Mouse (Mus musculus) limb, embryonic 13.5 days (tissue): Measurements from ENCODE around the gene Tspan9. TPM values are rescaled to one million over a fixed set of nuclear protein-coding genes. Genes with fewer than 3 reads are reported as not detected.
A peak's percentile ranks its signal among the peaks of the same experiment; 100 is the strongest.

ENCODE experiments used
- ATAC-seq: fragments of 200-750 bp; cut with Nextera tagmentation; 2 replicates; pipeline ENCODE4 v1.8.0; 2017; ENCODE audit warnings: low read depth, moderate number of reproducible peaks, moderate TSS enrichment; ENCODE audit not compliant: low FRiP score
- H3K27ac ChIP-seq: fragments of 300-500 bp; sonication (generic); 2 replicates; pipeline ENCODE4 v1.5.1; 2015; ENCODE audit warnings: inconsistent platforms, mild to moderate bottlenecking, moderate library complexity
- H3K27me3 ChIP-seq: fragments of 300-500 bp; sonication (generic); 2 replicates; pipeline ENCODE4 v1.6.1; 2015; ENCODE audit warnings: mild to moderate bottlenecking, inconsistent platforms
- H3K36me3 ChIP-seq: fragments of 300-500 bp; sonication (generic); 2 replicates; pipeline ENCODE4 v1.6.1; 2015; ENCODE audit warnings: inconsistent platforms, mild to moderate bottlenecking, moderate library complexity
- H3K4me1 ChIP-seq: fragments of 300-500 bp; sonication (generic); 2 replicates; pipeline ENCODE4 v1.6.1; 2015; ENCODE audit warnings: inconsistent platforms
- H3K4me2 ChIP-seq: fragments of 300-500 bp; sonication (generic); replicated peaks from 2 replicates; pipeline ENCODE4 v1.6.1; 2015; ENCODE audit warnings: inconsistent platforms, mild to moderate bottlenecking, moderate library complexity
- H3K4me3 ChIP-seq: fragments of 300-500 bp; sonication (generic); 2 replicates; pipeline ENCODE4 v1.5.1; 2015; ENCODE audit warnings: moderate library complexity, mild to moderate bottlenecking, inconsistent platforms
- H3K9ac ChIP-seq: fragments of 300-500 bp; sonication (generic); 2 replicates; pipeline ENCODE4 v1.6.1; 2015; ENCODE audit warnings: mild to moderate bottlenecking, inconsistent platforms
- H3K9me3 ChIP-seq: fragments of 300-500 bp; sonication (generic); 2 replicates; pipeline ENCODE4 v1.6.1; 2016; ENCODE audit warnings: inconsistent platforms
- WGBS: fragments of 180-500 bp; shearing (Covaris S2); methylation state at CpG from one replicate; pipeline ENCODE4 v1.1.7; 2015; 5-methylcytosine and 5-hydroxymethylcytosine counted together
- polyA plus RNA-seq: library from polyadenylated mRNA; unstranded; fragments of >200 nt; fragmentation: Nextera tagmentation; extraction: Ambion mirVana; gene quantifications from 2 replicates; pipeline ENCODE4 v1.2.1, GENCODE M21; 2015

Gene Tspan9
- 125 and 132 TPM in 2 replicates for polyA plus RNA-seq

DNA sequence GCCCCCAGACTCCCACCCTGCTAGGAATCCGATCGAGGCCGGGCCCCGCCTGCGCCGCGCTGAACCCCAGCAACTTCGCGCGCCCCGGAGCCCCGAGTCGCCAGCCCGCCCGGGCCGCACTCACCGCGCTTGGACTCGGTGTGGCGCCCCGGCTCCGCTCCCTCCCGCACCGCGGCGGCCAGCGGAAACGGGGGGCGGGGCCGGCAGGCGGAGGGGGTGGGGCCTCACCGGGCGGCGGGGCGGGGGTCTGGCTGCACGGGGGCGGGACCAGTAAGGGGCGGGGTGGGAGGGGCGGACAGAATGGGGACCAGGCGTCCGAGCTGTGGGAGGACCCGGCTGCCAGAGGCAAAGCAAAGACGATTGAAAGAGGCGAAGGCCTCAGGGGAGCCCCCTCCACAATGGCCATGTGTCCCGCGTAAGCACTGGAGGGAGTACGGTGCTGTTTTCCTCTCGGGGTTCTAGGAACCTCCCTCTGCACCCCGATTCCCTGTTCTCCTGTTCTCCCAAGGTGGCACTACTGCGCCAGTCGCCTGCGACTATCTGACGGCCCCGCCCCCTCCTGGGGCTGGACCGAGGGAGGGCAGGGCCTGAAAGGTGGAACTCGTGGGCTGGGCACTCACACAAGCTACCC, at the start of gene Tspan9:
Tspan9 (minus strand) TSS at position 205 of the 631 bp plus-strand sequence.
- Histone ChIP-seq H3K4me2 (peak within 1 kb of the TSS; percentile 80), H3K27me3 (no peaks in the 10 kb centered on the region; the same call in 1 of the 2 replicates), H3K9me3 (no peaks in the 10 kb centered on the region), H3K4me3 (peak within 1 kb of the TSS; percentile 71), H3K4me1 (peaks cover 22% of the 10 kb centered on the region), H3K9ac (peak within 1 kb of the TSS; percentile 88), H3K36me3 (peaks cover 6% of the 10 kb centered on the region; the same call in 1 of the 2 replicates), H3K27ac (peak within 1 kb of the TSS; percentile 74)
- peak; percentile 90 for ATAC-seq
- under 1% methylated on average over 54 of the region's 56 CpGs for WGBS

DNA sequence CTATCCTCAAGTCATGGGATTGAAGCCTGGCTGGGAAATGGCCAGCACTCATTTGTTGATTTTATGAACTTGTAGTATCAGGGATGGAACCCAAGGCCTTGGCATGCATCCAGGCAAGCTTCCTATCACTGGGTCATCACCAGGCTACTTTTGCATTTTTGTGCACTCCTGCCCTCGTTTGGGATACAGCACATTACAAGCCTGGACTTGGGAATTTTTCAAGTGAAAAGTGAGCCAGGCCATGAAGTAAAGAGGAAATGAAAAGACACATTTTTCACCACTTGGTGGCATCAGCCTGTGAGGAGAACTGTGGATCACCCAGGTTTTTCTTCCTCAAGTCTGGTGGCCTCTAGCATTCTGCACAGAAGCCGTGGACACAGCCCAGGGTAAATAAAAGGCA, 40.1 kb upstream of the Tspan9 start:
- Histone ChIP-seq H3K9me3 (no peaks in the 10 kb centered on the region), H3K27me3 (no peaks in the 10 kb centered on the region), H3K9ac (no peak overlapping the region), H3K36me3 (no peaks in the 10 kb centered on the region), H3K4me3 (no peak overlapping the region), H3K4me1 (no peaks in the 10 kb centered on the region), H3K27ac (no peak overlapping the region), H3K4me2 (no peak overlapping the region)
- 38% methylated on average over 2 of the region's 2 CpGs for WGBS
- ATAC-seq, result no peak

DNA sequence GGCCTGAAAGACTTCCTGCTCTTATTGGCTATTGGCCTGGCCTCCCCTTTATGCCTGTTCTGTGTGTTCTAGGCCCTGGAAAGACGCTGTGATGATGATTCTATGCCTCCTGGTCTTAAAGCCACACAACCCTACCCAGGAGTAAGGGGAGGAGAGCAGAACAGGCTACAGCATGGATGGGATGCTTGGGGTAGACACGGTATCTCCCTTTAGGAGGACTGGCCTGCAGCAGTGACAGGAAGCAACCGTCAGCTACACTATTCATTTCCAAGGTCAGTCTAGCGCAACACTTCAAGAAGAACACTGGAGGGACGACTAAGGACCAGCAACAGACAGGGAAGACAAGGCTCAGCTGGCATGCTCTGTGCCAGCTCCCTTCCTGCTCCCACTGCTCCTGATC, 37.8 kb upstream of the Tspan9 start:
- ATAC-seq, result no peak
- Histone ChIP-seq H3K9me3 (no peaks in the 10 kb centered on the region), H3K4me1 (no peaks in the 10 kb centered on the region), H3K9ac (no peak overlapping the region), H3K36me3 (no peaks in the 10 kb centered on the region), H3K27ac (no peak overlapping the region), H3K27me3 (no peaks in the 10 kb centered on the region), H3K4me3 (no peak overlapping the region), H3K4me2 (no peak overlapping the region)
- WGBS, result 73% methylated on average over 5 of the region's 5 CpGs

DNA sequence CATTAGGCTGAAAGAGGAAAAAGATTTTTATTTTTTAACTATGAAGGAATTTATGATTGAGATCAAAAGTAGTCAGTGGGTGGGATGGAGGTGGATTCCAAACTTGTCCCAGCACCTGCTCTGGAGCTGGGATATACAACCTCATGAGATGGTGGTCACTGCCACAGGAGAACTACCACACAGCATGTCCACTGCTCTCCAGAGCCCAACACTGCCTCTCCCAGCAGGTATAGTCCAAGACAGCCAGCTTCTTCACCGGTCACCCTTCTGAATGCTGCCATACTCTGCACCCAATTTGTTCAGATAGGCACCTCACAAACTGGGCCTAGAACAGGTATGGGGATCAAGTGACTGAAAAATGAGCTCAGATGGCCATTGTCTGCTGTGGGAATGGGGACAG, 36.3 kb upstream of the Tspan9 start:
- Histone ChIP-seq H3K9me3 (no peaks in the 10 kb centered on the region), H3K4me1 (no peaks in the 10 kb centered on the region), H3K27me3 (no peaks in the 10 kb centered on the region), H3K27ac (no peak overlapping the region), H3K36me3 (no peaks in the 10 kb centered on the region), H3K4me2 (no peak overlapping the region), H3K4me3 (no peak overlapping the region), H3K9ac (no peak overlapping the region)
- WGBS, result 91% methylated on average over 1 of the region's 1 CpGs
- no peak for ATAC-seq

DNA sequence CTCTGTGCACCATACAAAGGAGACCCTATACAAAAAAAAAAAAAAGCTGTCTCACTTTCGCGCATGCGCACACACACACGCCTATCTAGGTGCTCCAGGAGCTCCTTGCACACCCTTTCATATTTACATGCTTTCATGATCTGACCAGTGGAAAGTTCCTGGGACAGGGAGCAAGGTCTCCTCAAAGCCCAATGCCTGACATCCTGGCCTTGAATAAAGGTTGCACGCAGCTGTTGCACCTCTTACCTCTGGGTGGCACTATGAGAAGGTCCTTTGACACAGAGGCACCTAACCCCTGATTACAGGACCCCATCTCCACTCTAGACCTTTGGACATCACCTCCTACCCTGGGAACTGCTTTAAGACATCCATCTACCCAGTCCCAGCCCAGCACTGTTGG, 35.9 kb upstream of the Tspan9 start:
- H3K4me2 ChIP-seq, result no peak overlapping the region
- no peaks in the 10 kb centered on the region for H3K36me3 ChIP-seq
- ATAC-seq, result no peak
- no peak overlapping the region for H3K27ac ChIP-seq
- H3K4me1 ChIP-seq, result no peaks in the 10 kb centered on the region
- WGBS, result 71% methylated on average over 5 of the region's 5 CpGs
- no peak overlapping the region for H3K9ac ChIP-seq
- H3K4me3 ChIP-seq, result no peak overlapping the region
- H3K9me3 ChIP-seq, result no peaks in the 10 kb centered on the region
- no peaks in the 10 kb centered on the region for H3K27me3 ChIP-seq

DNA sequence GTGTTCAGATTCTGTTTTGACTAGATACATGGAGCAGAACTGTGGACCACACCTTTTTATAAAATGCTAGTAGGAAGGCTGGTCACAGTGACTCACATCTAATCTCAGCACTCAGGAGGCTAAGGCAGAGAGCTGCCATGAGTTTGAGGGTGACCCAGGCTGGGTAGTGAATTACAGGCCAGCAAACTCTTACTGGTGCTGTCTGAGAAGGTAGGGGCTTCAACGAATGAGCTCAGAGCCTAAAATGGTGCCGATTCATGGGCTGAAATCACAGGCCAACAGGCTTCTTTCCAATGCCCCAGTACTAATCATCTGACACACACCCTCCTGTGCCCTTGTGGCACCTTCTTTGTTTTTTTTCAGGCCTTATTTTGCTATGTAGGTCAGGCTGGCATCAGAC, 35.3 kb upstream of the Tspan9 start:
- H3K27me3 ChIP-seq, result no peaks in the 10 kb centered on the region
- no peaks in the 10 kb centered on the region for H3K9me3 ChIP-seq
- ATAC-seq, result no peak
- no peak overlapping the region for H3K4me3 ChIP-seq
- no peaks in the 10 kb centered on the region for H3K36me3 ChIP-seq
- H3K4me1 ChIP-seq, result no peaks in the 10 kb centered on the region
- no peak overlapping the region for H3K27ac ChIP-seq
- WGBS, result 85% methylated on average over 2 of the region's 2 CpGs
- no peak overlapping the region for H3K4me2 ChIP-seq
- H3K9ac ChIP-seq, result no peak overlapping the region

DNA sequence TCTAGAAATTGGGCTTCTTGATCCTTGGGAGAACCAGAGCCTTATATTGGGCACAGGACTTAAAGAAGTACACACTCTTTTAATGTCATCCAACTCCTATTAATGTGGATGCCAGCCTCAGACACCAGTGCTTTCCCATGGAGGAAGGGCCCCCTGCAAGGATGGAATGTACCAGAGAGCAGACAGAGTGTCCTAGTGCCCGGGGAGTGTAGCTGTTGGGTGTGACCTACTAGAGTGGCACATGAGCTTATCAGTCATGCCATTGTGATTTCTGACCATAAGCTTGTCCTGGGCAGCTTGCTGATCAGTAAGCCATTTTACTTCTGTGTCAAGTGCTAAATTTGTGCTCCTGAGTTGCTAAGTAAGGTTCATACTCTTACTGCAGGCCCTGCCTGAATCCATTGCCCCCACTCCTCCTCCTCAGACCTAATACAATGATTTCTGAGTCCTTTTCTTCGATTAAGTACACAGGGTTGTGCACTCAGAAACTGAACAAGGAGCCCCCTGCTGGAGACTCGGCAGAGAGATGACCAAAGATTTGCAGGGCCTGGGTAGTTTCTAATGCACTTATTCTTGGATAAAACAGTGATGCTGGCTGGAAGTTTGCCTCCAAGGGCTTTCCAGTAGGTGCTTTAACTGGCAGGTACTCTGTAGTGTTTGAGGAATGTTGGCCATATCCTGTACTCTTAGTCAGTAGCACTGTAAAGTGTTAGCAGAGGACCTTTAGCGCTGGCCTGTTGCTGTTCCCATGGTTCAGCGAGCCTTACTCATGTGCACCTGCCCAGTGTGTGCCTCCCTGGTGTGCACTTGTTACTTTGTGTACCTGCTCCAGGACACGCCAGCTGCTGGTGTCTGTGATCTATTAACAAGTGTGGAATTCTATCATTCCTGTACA, 25.6 kb upstream of the Tspan9 start:
- Histone ChIP-seq H3K27me3 (no peaks in the 10 kb centered on the region), H3K36me3 (no peaks in the 10 kb centered on the region), H3K9me3 (no peaks in the 10 kb centered on the region), H3K4me1 (peaks cover 20% of the 10 kb centered on the region), H3K4me3 (no peak overlapping the region), H3K4me2 (no peak overlapping the region), H3K27ac (no peak overlapping the region), H3K9ac (no peak overlapping the region)
- no peak for ATAC-seq
- 61% methylated on average over 6 of the region's 6 CpGs for WGBS

DNA sequence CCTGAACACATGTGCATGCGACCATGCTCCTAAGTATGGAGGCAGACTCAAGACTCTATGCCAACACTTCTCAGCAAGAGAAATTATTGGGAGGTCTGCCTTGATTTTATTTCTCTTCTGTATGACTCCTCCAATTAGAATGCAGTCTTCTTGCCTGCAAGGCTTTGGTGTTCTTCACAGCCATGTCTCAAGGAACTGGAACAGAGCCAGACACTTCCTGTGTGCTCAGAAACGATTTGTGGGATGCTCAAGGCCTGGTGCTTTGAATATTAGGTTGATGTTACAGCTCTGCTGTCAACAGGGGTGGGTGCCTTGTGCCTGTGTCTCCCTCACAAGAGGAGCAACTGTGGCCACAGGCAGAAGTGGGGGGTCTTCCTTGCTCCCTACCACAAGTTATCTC, 22.2 kb upstream of the Tspan9 start:
- H3K9ac ChIP-seq, result no peak overlapping the region
- no peak overlapping the region for H3K4me3 ChIP-seq
- no peak overlapping the region for H3K27ac ChIP-seq
- peaks cover 20% of the 10 kb centered on the region for H3K4me1 ChIP-seq
- no peaks in the 10 kb centered on the region for H3K9me3 ChIP-seq
- no peak overlapping the region for H3K4me2 ChIP-seq
- no peaks in the 10 kb centered on the region for H3K36me3 ChIP-seq
- H3K27me3 ChIP-seq, result no peaks in the 10 kb centered on the region
- WGBS, result 66% methylated on average over 2 of the region's 2 CpGs
- ATAC-seq, result no peak

DNA sequence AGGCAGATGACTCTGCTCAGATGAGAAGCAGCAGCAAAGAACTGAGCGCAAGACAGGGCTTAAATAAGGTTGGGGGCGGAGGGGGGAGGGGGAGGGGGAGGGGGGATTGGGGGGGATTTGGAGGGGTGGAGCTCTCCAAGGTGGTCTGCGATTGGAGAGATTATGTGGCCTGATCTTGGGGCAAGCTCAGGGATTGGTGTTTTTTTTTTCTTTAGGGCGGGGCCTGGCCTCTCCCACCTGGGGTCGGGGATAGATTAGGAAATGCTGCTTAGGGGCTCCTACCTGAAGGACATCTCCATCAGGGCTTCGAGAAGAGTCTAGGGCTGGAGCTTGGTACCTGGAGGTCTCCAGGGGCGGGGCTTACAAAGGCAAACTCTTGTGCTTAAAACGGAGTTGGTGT, 21.2 kb upstream of the Tspan9 start:
- no peak for ATAC-seq
- no peaks in the 10 kb centered on the region for H3K36me3 ChIP-seq
- H3K27ac ChIP-seq, result no peak overlapping the region
- H3K9ac ChIP-seq, result no peak overlapping the region
- WGBS, result 78% methylated on average over 8 of the region's 8 CpGs
- no peaks in the 10 kb centered on the region for H3K9me3 ChIP-seq
- H3K4me2 ChIP-seq, result no peak overlapping the region
- H3K27me3 ChIP-seq, result no peaks in the 10 kb centered on the region
- no peak overlapping the region for H3K4me3 ChIP-seq
- peaks cover 20% of the 10 kb centered on the region for H3K4me1 ChIP-seq

DNA sequence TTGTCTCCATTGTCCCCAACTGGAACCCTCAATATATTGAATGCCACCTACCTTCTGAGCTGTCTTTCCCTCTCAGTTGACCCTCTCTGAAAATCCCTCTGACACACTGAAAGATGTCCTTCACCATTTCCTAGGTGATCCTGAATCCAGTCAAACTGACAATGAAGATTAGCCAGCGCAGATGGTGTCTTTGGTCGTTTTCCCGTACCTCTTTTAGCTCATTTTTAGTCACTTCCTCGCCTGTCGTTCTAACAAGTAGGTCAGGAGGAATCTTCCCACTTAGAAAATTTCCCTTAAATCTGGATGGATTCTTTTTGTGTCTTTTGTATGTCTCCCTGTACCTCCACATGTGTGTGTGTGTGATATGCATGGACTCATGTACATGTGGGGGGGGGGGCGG, 15.7 kb upstream of the Tspan9 start:
- H3K27me3 ChIP-seq, result no peaks in the 10 kb centered on the region
- no peaks in the 10 kb centered on the region for H3K9me3 ChIP-seq
- no peak overlapping the region for H3K4me2 ChIP-seq
- no peak overlapping the region for H3K27ac ChIP-seq
- no peak for ATAC-seq
- WGBS, result 89% methylated on average over 6 of the region's 6 CpGs
- no peak overlapping the region for H3K9ac ChIP-seq
- peaks cover 17% of the 10 kb centered on the region for H3K4me1 ChIP-seq
- no peaks in the 10 kb centered on the region for H3K36me3 ChIP-seq
- no peak overlapping the region for H3K4me3 ChIP-seq

DNA sequence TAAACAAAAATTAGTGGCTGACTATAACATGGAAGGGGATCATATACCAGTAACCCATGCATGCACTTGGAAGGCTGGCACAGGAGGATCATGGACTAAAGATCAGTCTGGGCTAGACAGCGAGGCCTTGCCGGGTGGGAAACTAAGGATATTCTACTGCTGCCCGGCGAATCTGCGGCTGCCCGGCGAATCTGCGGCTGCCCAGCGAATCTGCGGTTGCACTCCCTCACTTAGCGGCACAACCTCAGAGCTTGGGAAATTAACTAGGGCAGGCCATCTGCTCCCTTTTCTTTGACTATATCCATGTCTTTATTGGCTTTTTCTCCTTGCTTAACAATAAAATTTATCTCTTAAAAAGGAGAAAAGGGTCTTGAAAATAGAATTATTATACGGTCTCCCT, 14.6 kb upstream of the Tspan9 start:
- H3K4me3 ChIP-seq, result no peak overlapping the region
- no peaks in the 10 kb centered on the region for H3K27me3 ChIP-seq
- H3K9me3 ChIP-seq, result no peaks in the 10 kb centered on the region
- ATAC-seq, result no peak
- peaks cover 17% of the 10 kb centered on the region for H3K4me1 ChIP-seq
- H3K4me2 ChIP-seq, result no peak overlapping the region
- no peaks in the 10 kb centered on the region for H3K36me3 ChIP-seq
- WGBS, result 75% methylated on average over 12 of the region's 12 CpGs
- no peak overlapping the region for H3K27ac ChIP-seq
- no peak overlapping the region for H3K9ac ChIP-seq

DNA sequence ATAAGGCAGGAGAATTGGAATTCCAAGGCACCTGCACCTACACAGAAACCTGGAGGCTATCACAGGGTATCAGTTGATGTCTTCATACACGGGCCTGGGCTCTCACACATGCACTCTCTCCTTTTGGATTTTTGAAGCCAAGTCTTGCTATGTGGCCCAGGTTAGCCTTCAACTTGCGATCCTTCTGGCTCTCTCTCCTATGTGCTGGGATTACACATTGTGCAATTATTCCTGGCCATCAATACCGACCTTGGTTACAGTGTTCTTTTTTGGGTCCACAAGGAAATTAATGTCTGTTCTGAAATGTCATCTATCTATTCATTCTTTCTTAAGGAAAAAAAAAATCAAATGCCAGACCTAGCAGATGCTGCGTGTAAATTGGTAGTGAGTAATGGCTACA, 13.1 kb upstream of the Tspan9 start:
- H3K27me3 ChIP-seq, result no peaks in the 10 kb centered on the region
- ATAC-seq, result no peak
- WGBS, result 76% methylated on average over 4 of the region's 4 CpGs

More for the DNA sequence above, 13.1 kb upstream of the Tspan9 start:
- no peak overlapping the region for H3K27ac ChIP-seq
- H3K9ac ChIP-seq, result no peak overlapping the region
- H3K4me3 ChIP-seq, result no peak overlapping the region
- H3K9me3 ChIP-seq, result no peaks in the 10 kb centered on the region
- no peaks in the 10 kb centered on the region for H3K36me3 ChIP-seq
- no peak overlapping the region for H3K4me2 ChIP-seq
- H3K4me1 ChIP-seq, result peaks cover 17% of the 10 kb centered on the region
